Mouse (Mus musculus) adipose tissue, adult 10 weeks (tissue): ENCODE data around the gene Prss38. TPM values are rescaled to one million over a fixed set of nuclear protein-coding genes. Genes with fewer than 3 reads are reported as not detected.

Experiments
- polyA plus RNA-seq: library from polyadenylated mRNA; stranded (reverse); fragments of 350-450 nt; fragmentation: Illumina TruSeq; extraction: RNeasy Lipid Tissue Mini Kit (QIAGEN cat#74804); gene quantifications from one replicate; pipeline ENCODE4 v1.2.3, GENCODE M21; 2014; ENCODE audit warnings: low read depth, low replicate concordance

The Prss38 gene
- polyA plus RNA-seq: not detected

DNA sequence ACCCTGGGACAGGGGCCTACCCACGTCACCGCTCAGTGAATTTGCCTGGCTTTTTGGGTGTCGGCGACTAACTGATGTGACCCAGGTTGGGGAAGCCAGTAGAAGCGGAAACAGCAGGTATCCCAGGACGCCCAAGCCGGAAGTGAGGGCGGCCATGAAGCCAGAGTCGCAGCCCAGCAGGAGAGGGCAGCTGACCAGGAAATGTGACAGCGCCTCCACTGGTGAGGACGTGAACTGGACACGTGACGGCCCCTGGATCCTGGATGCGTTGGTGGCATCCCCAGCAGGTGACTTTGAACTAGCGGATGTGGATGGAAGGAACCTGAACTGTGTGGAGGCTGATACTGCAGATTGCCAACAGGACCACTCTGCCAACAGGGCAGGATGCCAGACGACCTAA lies at the start of gene Prss38:
Prss38 (minus strand) TSS at position 183 of the 400 bp plus-strand sequence.

Other genes starting within 250 kb of the Prss38 start
- 0.27 TPM for gene Obscn, start 239.3 kb downstream of the Prss38 start, polyA plus RNA-seq
- 4.8 TPM for gene Iba57, start 211.9 kb downstream of the Prss38 start, polyA plus RNA-seq
- gene Gjc2, start 192.4 kb downstream of the Prss38 start, polyA plus RNA-seq: 2.7 TPM
- 107 TPM for gene Guk1, start 183.4 kb downstream of the Prss38 start, polyA plus RNA-seq
- gene Mrpl55, start 173.2 kb downstream of the Prss38 start, polyA plus RNA-seq: 44.6 TPM
- 26.6 TPM for gene 2310033P09Rik, start 167.3 kb downstream of the Prss38 start, polyA plus RNA-seq
- gene Arf1, start 147.4 kb downstream of the Prss38 start, polyA plus RNA-seq: 415 TPM
- 0.31 TPM for gene Wnt3a, start 84.9 kb downstream of the Prss38 start, polyA plus RNA-seq
- gene Wnt9a, start 68.7 kb downstream of the Prss38 start, polyA plus RNA-seq: 5.1 TPM
- gene Jmjd4, start 74.4 kb upstream of the Prss38 start, polyA plus RNA-seq: 4.3 TPM
- 42.6 TPM for gene Snap47, start 75.5 kb upstream of the Prss38 start, polyA plus RNA-seq
- 4.3 TPM for gene Zfp867, start 96.8 kb upstream of the Prss38 start, polyA plus RNA-seq
- 14.9 TPM for gene Zkscan17, start 151.1 kb upstream of the Prss38 start, polyA plus RNA-seq
- 0.71 TPM for gene Nlrp3, start 165.9 kb upstream of the Prss38 start, polyA plus RNA-seq
- not detected for gene Olfr222, start 200.6 kb upstream of the Prss38 start, polyA plus RNA-seq
- gene Olfr223, start 217.6 kb upstream of the Prss38 start, polyA plus RNA-seq: not detected